In genomic region chr10:81553232-81553631, GRCm38 (mm10) we compare ENCODE assay signal across 10 mouse cellular contexts. TPM values are rescaled to one million over a fixed set of nuclear protein-coding genes. Genes with fewer than 3 reads are reported as not detected.
DNase-seq lines count a peak whose midpoint lies in the region; ATAC-seq and TF ChIP-seq lines count a peak whose summit lies in the region.
"Had no signal": no experiment of that assay in that cellular context is flagged by ENCODE, and none has a peak within 500 bp of the region (broad histone marks: within the 10 kb centered on the region; RNA-seq: fewer than 3 reads in every experiment).

No protein-coding gene starts in this region.

- peak; percentile 42 for DNase-seq in embryo, embryonic 10 days (ENCODE audit: low spot score)
- DNase-seq in embryo, embryonic 10.5 days (ENCODE audit: low spot score), result no peak
- no peak for DNase-seq in midbrain, postnatal 0 days (ENCODE audit: low spot score)
- no peak for DNase-seq in midbrain, embryonic 11.5 days (ENCODE audit: low spot score, missing footprints)
- DNase-seq in R1 (ENCODE audit: low read depth, low spot score), result peak; percentile 89
- no peak for DNase-seq in urinary bladder, postnatal 25 days (ENCODE audit: low spot score)
- DNase-seq in urinary bladder, adult 18-20 months (ENCODE audit: low spot score in 2 of 2), result no peak

- no peak overlapping the region for H3K9ac ChIP-seq in midbrain, postnatal 0 days (replicated peaks; ENCODE audit: low read length, poor library complexity, severe bottlenecking)
- H3K9ac ChIP-seq in midbrain, embryonic 11.5 days (ENCODE audit: low read length), result no peak overlapping the region

- H3K4me1 ChIP-seq in midbrain, postnatal 0 days (ENCODE audit: insufficient read depth, low read length), result 0 out of 2 replicates have a peak, but pooled peaks cover 5% of the 10 kb centered on the region
- H3K4me1 ChIP-seq in midbrain, embryonic 11.5 days (ENCODE audit: control insufficient read depth, insufficient read depth, low read length), result no peaks in the 10 kb centered on the region
- H3K4me1 ChIP-seq in small intestine, adult 2 months (ENCODE audit: control insufficient read depth, insufficient read depth, insufficient read length, low read length), result peaks cover 17% of the 10 kb centered on the region

- no peak overlapping the region for H3K4me2 ChIP-seq in midbrain, postnatal 0 days (ENCODE audit: low read depth, low read length, poor library complexity, severe bottlenecking)
- no peak overlapping the region for H3K4me2 ChIP-seq in midbrain, embryonic 11.5 days

- TF ChIP-seq CTCF in midbrain, postnatal 0 days (IDR thresholded peaks at IDR 0.05), result peak; percentile 68
- TF ChIP-seq CTCF in small intestine, adult 2 months (IDR thresholded peaks at IDR 0.05; ENCODE audit: extremely low read depth, insufficient read length, insufficient replicate concordance, low read depth, low read length), result peak; percentile 65; the same call in 1 of the 2 replicates

- H3K4me3 ChIP-seq in midbrain, postnatal 0 days (ENCODE audit: low read depth, low read length), result no peak overlapping the region
- H3K4me3 ChIP-seq in midbrain, embryonic 11.5 days (ENCODE audit: low read depth, low read length), result no peak overlapping the region
- no peak overlapping the region for H3K4me3 ChIP-seq in small intestine, adult 2 months (ENCODE audit: low read depth, low read length)
- H3K4me3 ChIP-seq: hindbrain, embryonic 10.5 days; midbrain, embryonic 10.5 days had no signal

- no peaks in the 10 kb centered on the region for H3K36me3 ChIP-seq in midbrain, postnatal 0 days (ENCODE audit: insufficient read depth, low read length)
- H3K36me3 ChIP-seq in midbrain, embryonic 11.5 days (ENCODE audit: control insufficient read depth, insufficient read depth, low read length), result no peaks in the 10 kb centered on the region
- no peaks in the 10 kb centered on the region for H3K36me3 ChIP-seq in small intestine, adult 2 months (ENCODE audit: control insufficient read depth, insufficient read depth, low read length)
- H3K36me3 ChIP-seq: hindbrain, embryonic 10.5 days; midbrain, embryonic 10.5 days had no signal

- ATAC-seq in midbrain, postnatal 0 days (ENCODE audit: low FRiP score), result no peak
- ATAC-seq in midbrain, embryonic 11.5 days (ENCODE audit: low FRiP score), result no peak

- TF ChIP-seq POLR2A in small intestine, adult 2 months (IDR thresholded peaks at IDR 0.05; ENCODE audit: low read depth, low read length), result no peak

- H3K9me3 ChIP-seq in midbrain, postnatal 0 days (ENCODE audit: low read length), result no peaks in the 10 kb centered on the region
- no peaks in the 10 kb centered on the region for H3K9me3 ChIP-seq in midbrain, embryonic 11.5 days (ENCODE audit: control insufficient read depth, low read length)

- no peak overlapping the region for H3K27ac ChIP-seq in midbrain, postnatal 0 days (ENCODE audit: low read depth, low read length)
- no peak overlapping the region for H3K27ac ChIP-seq in midbrain, embryonic 11.5 days (ENCODE audit: low read depth, low read length)
- no peak overlapping the region for H3K27ac ChIP-seq in small intestine, adult 2 months (ENCODE audit: insufficient read depth, low read depth, low read length)
- H3K27ac ChIP-seq: hindbrain, embryonic 10.5 days; midbrain, embryonic 10.5 days had no signal

- WGBS in midbrain, postnatal 0 days, result 88% methylated on average over 5 of the region's 5 CpGs
- 86% methylated on average over 5 of the region's 5 CpGs for WGBS in midbrain, embryonic 11.5 days
- WGBS in small intestine, adult 2 months, result 92% methylated on average over 5 of the region's 5 CpGs

- H3K27me3 ChIP-seq in midbrain, postnatal 0 days (ENCODE audit: insufficient read depth, low read length), result no peaks in the 10 kb centered on the region
- no peaks in the 10 kb centered on the region; the same call in 1 of the 2 replicates for H3K27me3 ChIP-seq in midbrain, embryonic 11.5 days (ENCODE audit: control insufficient read depth, insufficient read depth, low read length)
- no peaks in the 10 kb centered on the region for H3K27me3 ChIP-seq in small intestine, adult 2 months (ENCODE audit: control insufficient read depth, insufficient read depth, low read length)

RNA-seq across cellular contexts. Expression of gene Aes, which starts 6.1 kb away (rescaled TPM):
- total RNA-seq in midbrain, postnatal 0 days (2014; rRNA removed), result 539 and 662 TPM in 2 replicates
- 805 and 854 TPM in 2 replicates for polyA plus RNA-seq in midbrain, postnatal 0 days (2015; fragmentation: Nextera tagmentation; extraction: Ambion mirVana)
- 306 and 325 TPM in 2 replicates for polyA plus RNA-seq in midbrain, embryonic 11.5 days (2014; fragmentation: Nextera tagmentation; extraction: Ambion mirVana)
- 1,054 and 3,003 TPM in 2 replicates for polyA plus RNA-seq in small intestine, adult 2 months (2012; rRNA removed)

RNA-seq across cellular contexts. Expression of gene Gna11, which starts 8.2 kb away (rescaled TPM):
- total RNA-seq in midbrain, postnatal 0 days (2014; rRNA removed), result 108 and 130 TPM in 2 replicates
- polyA plus RNA-seq in midbrain, postnatal 0 days (2015; fragmentation: Nextera tagmentation; extraction: Ambion mirVana), result 107 and 108 TPM in 2 replicates
- polyA plus RNA-seq in midbrain, embryonic 11.5 days (2014; fragmentation: Nextera tagmentation; extraction: Ambion mirVana), result 55.8 and 59.3 TPM in 2 replicates
- 318 and 828 TPM in 2 replicates for polyA plus RNA-seq in small intestine, adult 2 months (2012; rRNA removed)

RNA-seq across cellular contexts. Expression of gene Tle2, which starts 21.1 kb away (rescaled TPM):
- 31.2 and 35.6 TPM in 2 replicates for total RNA-seq in midbrain, postnatal 0 days (2014; rRNA removed)
- 56.8 and 57.3 TPM in 2 replicates for polyA plus RNA-seq in midbrain, postnatal 0 days (2015; fragmentation: Nextera tagmentation; extraction: Ambion mirVana)
- 6.0 and 6.2 TPM in 2 replicates for polyA plus RNA-seq in midbrain, embryonic 11.5 days (2014; fragmentation: Nextera tagmentation; extraction: Ambion mirVana)
- 17.8 and 20.4 TPM in 2 replicates for polyA plus RNA-seq in small intestine, adult 2 months (2012; rRNA removed)

RNA-seq across cellular contexts. Expression of gene Gna15, which starts 29.2 kb away (rescaled TPM):
- 0.94 and 2.1 TPM in 2 replicates for total RNA-seq in midbrain, postnatal 0 days (2014; rRNA removed)
- polyA plus RNA-seq in midbrain, postnatal 0 days (2015; fragmentation: Nextera tagmentation; extraction: Ambion mirVana), result 1.1 and 1.2 TPM in 2 replicates
- polyA plus RNA-seq in midbrain, embryonic 11.5 days (2014; fragmentation: Nextera tagmentation; extraction: Ambion mirVana), result 1.1 and 1.4 TPM in 2 replicates
- polyA plus RNA-seq in small intestine, adult 2 months (2012; rRNA removed), result 1.5 and 3.0 TPM in 2 replicates

RNA-seq across cellular contexts. Expression of gene Tle6, which starts 47.6 kb away (rescaled TPM):
- 8.4 and 13.3 TPM in 2 replicates for total RNA-seq in midbrain, postnatal 0 days (2014; rRNA removed)
- 4.7 and 7.5 TPM in 2 replicates for polyA plus RNA-seq in midbrain, postnatal 0 days (2015; fragmentation: Nextera tagmentation; extraction: Ambion mirVana)
- 4.6 and 6.0 TPM in 2 replicates for polyA plus RNA-seq in midbrain, embryonic 11.5 days (2014; fragmentation: Nextera tagmentation; extraction: Ambion mirVana)
- polyA plus RNA-seq in small intestine, adult 2 months (2012; rRNA removed), result 7.3 and 34.4 TPM in 2 replicates

Comparison
In these comparisons a context has a peak if more than half of its experiments do, and no peak if none do; other contexts are left out.
1. DNase-seq: peak in embryo, embryonic 10 days (single experiment) and R1 (single experiment); none in embryo, embryonic 10.5 days (single experiment), midbrain, postnatal 0 days (single experiment), midbrain, embryonic 11.5 days (single experiment), urinary bladder, postnatal 25 days (single experiment) and urinary bladder, adult 18-20 months (0 of 2).